Mouse (Mus musculus) urinary bladder, postnatal 25 days (tissue): ENCODE results near the gene Olfr714.
"Not testable (repeated sequence)": the region's sequence is repeated elsewhere in the genome, so short reads cannot be mapped to it uniquely, and the experiment has no call there.

Experiments
- DNase-seq: peaks from one replicate; pipeline ENCODE4 v3.0.0; 2022; ENCODE audit warnings: low spot score

The Olfr714 gene

GRCm38 (mm10) chr7:107070681-107071080, at the start of gene Olfr714:
Gene Olfr714, plus strand, starts transcription at chr7:107070981.
- no peak for DNase-seq

DNA sequence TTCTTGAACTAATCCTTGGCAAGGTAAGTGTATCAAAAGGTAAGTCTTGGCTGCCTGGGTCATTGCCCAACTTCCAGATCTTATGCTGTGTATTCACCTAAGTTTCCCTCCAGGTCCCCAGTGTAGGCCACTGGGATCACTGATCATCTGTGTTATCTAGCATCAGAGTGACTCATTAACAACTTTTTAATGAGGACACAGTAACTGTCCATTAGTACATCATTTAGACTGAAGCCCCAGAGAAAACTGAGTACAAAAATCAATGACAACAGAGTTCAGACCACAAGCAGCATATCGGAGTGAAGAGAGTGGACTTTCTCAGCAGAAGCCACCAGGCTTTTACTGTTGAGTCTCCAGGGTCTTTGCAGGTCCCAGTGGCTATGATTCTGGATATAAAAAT, 39.9 kb upstream of the Olfr714 start, which contains the start of gene Olfr713:
Olfr713 (plus strand) TSS at position 301 of the 400 bp plus-strand sequence.
- DNase-seq: no peak

GRCm38 (mm10) chr7:107039934-107040563, 30.7 kb upstream of the Olfr714 start:
- DNase-seq: no peak

GRCm38 (mm10) chr7:107043136-107043535, 27.6 kb upstream of the Olfr714 start:
- no peak for DNase-seq

- no peak for DNase-seq
These were observed 26.4 kb upstream of the Olfr714 start for GRCm38 (mm10) chr7:107044407-107044806.

GRCm38 (mm10) chr7:107045833-107046232, 24.9 kb upstream of the Olfr714 start:
- DNase-seq: no peak

- DNase-seq: no peak
These were observed 23.2 kb upstream of the Olfr714 start for GRCm38 (mm10) chr7:107047578-107047977.

GRCm38 (mm10) chr7:107092920-107093319, 22.1 kb downstream of the Olfr714 start, which contains the start of gene Olfr17:
Gene Olfr17, plus strand, starts transcription at chr7:107093220.
- DNase-seq: no peak

GRCm38 (mm10) chr7:107110269-107110668, 39.5 kb downstream of the Olfr714 start, which contains the start of gene Olfr715b:
Gene Olfr715b, minus strand, starts transcription at chr7:107110369.
- not testable (repeated sequence) for DNase-seq
